Mouse (Mus musculus) heart, embryonic 11.5 days (tissue): Measurements from ENCODE around the gene Mga. TPM values are rescaled to one million over a fixed set of nuclear protein-coding genes. Genes with fewer than 3 reads are reported as not detected.

ENCODE experiments used
- ATAC-seq: fragments of 200-750 bp; cut with Nextera tagmentation; replicated peaks from 2 replicates; pipeline ENCODE4 v1.8.0; 2017; ENCODE audit warnings: moderate library complexity; ENCODE audit not compliant: insufficient number of reproducible peaks, low FRiP score, low TSS enrichment
- H3K27ac ChIP-seq: fragments of 300-500 bp; sonication (generic); 2 replicates; pipeline ENCODE4 v1.5.1; 2014; ENCODE audit warnings: mild to moderate bottlenecking, low read depth, low read length
- H3K27me3 ChIP-seq: fragments of 300-500 bp; sonication (generic); 2 replicates; pipeline ENCODE4 v1.6.1; 2014; ENCODE audit warnings: mild to moderate bottlenecking, low read length, mixed read lengths; ENCODE audit not compliant: control insufficient read depth, insufficient read depth
- H3K36me3 ChIP-seq: fragments of 300-500 bp; sonication (generic); 2 replicates; pipeline ENCODE4 v1.6.1; 2014; ENCODE audit warnings: mild to moderate bottlenecking, low read length, moderate library complexity, mixed read lengths; ENCODE audit not compliant: control insufficient read depth, insufficient read depth
- H3K4me1 ChIP-seq: fragments of 300-500 bp; sonication (generic); 2 replicates; pipeline ENCODE4 v1.6.1; 2014; ENCODE audit warnings: low read length; ENCODE audit not compliant: control insufficient read depth, insufficient read depth
- H3K4me2 ChIP-seq: fragments of 300-500 bp; sonication (generic); 2 replicates; pipeline ENCODE4 v1.6.1; 2014; ENCODE audit warnings: mild to moderate bottlenecking, moderate library complexity
- H3K4me3 ChIP-seq: fragments of 300-500 bp; sonication (generic); 2 replicates; pipeline ENCODE4 v1.5.1; 2014; ENCODE audit warnings: low read depth, low read length
- H3K9ac ChIP-seq: fragments of 300-500 bp; sonication (generic); 2 replicates; pipeline ENCODE4 v1.6.1; 2014; ENCODE audit warnings: mild to moderate bottlenecking, low read depth, low read length, moderate library complexity
- H3K9me3 ChIP-seq: fragments of 300-500 bp; sonication (generic); replicated peaks from 2 replicates; pipeline ENCODE4 v1.6.1; 2016; ENCODE audit warnings: low read length; ENCODE audit not compliant: control insufficient read depth
- WGBS: fragments of 180-500 bp; shearing (Covaris S2); extraction: QIAGEN DNeasy Blood & Tissue Kit; methylation state at CpG from one replicate; pipeline ENCODE4 v1.1.7; 2014; ENCODE audit not compliant: insufficient replicate concordance; 5-methylcytosine and 5-hydroxymethylcytosine counted together
- polyA plus RNA-seq: library from polyadenylated mRNA; unstranded; fragments of >200 nt; fragmentation: Nextera tagmentation; extraction: Ambion mirVana; gene quantifications from 2 replicates; pipeline ENCODE4 v1.2.1, GENCODE M21; 2014

The Mga gene
- polyA plus RNA-seq, 1 experiment from 2014 or later, result 30.1 TPM

- Histone ChIP-seq H3K9me3 (no peaks in the 10 kb centered on the region), H3K4me1 (peaks cover under 1% of the 10 kb centered on the region; the same call in 1 of the 2 replicates), H3K9ac (no peak overlapping the region), H3K27me3 (no peaks in the 10 kb centered on the region), H3K36me3 (no peaks in the 10 kb centered on the region), H3K4me2 (no peak overlapping the region), H3K4me3 (no peak overlapping the region), H3K27ac (no peak overlapping the region)
- no peak for ATAC-seq
- 87% methylated on average over 7 of the region's 7 CpGs for WGBS
Observed at GRCm38 (mm10) chr2:120006696-120007095, 109.7 kb downstream of the Mga start.

GRCm38 (mm10) chr2:120007680-120008210 lies 110.7 kb downstream of the Mga start:
- WGBS, result 77% methylated on average over 4 of the region's 4 CpGs
- H3K4me3 ChIP-seq, result no peak overlapping the region
- no peak for ATAC-seq

GRCm38 (mm10) chr2:120008672-120009071 lies 111.6 kb downstream of the Mga start:
- no peaks in the 10 kb centered on the region for H3K27me3 ChIP-seq
- 44% methylated on average over 4 of the region's 4 CpGs for WGBS
- no peak overlapping the region for H3K9ac ChIP-seq
- peaks cover 3% of the 10 kb centered on the region; the same call in 1 of the 2 replicates for H3K4me1 ChIP-seq
- ATAC-seq, result no peak
- no peak overlapping the region for H3K4me3 ChIP-seq
- H3K36me3 ChIP-seq, result no peaks in the 10 kb centered on the region
- H3K9me3 ChIP-seq, result no peaks in the 10 kb centered on the region
- H3K4me2 ChIP-seq, result no peak overlapping the region
- no peak overlapping the region for H3K27ac ChIP-seq

More at GRCm38 (mm10) chr2:120007680-120008210, 110.7 kb downstream of the Mga start:
- no peak overlapping the region for H3K27ac ChIP-seq
- H3K4me2 ChIP-seq, result no peak overlapping the region
- H3K27me3 ChIP-seq, result no peaks in the 10 kb centered on the region
- no peaks in the 10 kb centered on the region for H3K36me3 ChIP-seq
- no peak overlapping the region for H3K9ac ChIP-seq
- no peaks in the 10 kb centered on the region for H3K4me1 ChIP-seq
- H3K9me3 ChIP-seq, result no peaks in the 10 kb centered on the region

- no peak overlapping the region for H3K4me3 ChIP-seq
- no peak overlapping the region for H3K27ac ChIP-seq
- no peak overlapping the region for H3K4me2 ChIP-seq
- no peaks in the 10 kb centered on the region for H3K27me3 ChIP-seq
- H3K9me3 ChIP-seq, result no peaks in the 10 kb centered on the region
- no peak overlapping the region for H3K9ac ChIP-seq
- no peaks in the 10 kb centered on the region for H3K36me3 ChIP-seq
- WGBS, result 75% methylated on average over 8 of the region's 8 CpGs
- no peak for ATAC-seq
- H3K4me1 ChIP-seq, result peaks cover 3% of the 10 kb centered on the region; the same call in 1 of the 2 replicates
Observed at GRCm38 (mm10) chr2:120011462-120012200, 114.6 kb downstream of the Mga start.

GRCm38 (mm10) chr2:120012924-120013323 lies 115.9 kb downstream of the Mga start:
- no peak overlapping the region for H3K4me3 ChIP-seq
- H3K27me3 ChIP-seq, result no peaks in the 10 kb centered on the region
- H3K27ac ChIP-seq, result no peak overlapping the region
- peaks cover under 1% of the 10 kb centered on the region; the same call in 1 of the 2 replicates for H3K36me3 ChIP-seq
- no peaks in the 10 kb centered on the region for H3K9me3 ChIP-seq
- no peak for ATAC-seq
- 44% methylated on average over 13 of the region's 13 CpGs for WGBS
- no peak overlapping the region for H3K4me2 ChIP-seq
- H3K9ac ChIP-seq, result no peak overlapping the region
- peaks cover 3% of the 10 kb centered on the region; the same call in 1 of the 2 replicates for H3K4me1 ChIP-seq

- Histone ChIP-seq H3K4me1 (peaks cover 3% of the 10 kb centered on the region; the same call in 1 of the 2 replicates), H3K36me3 (peaks cover 4% of the 10 kb centered on the region; the same call in 1 of the 2 replicates), H3K9me3 (no peaks in the 10 kb centered on the region), H3K4me3 (no peak overlapping the region), H3K9ac (no peak overlapping the region), H3K27ac (no peak overlapping the region), H3K27me3 (no peaks in the 10 kb centered on the region), H3K4me2 (no peak overlapping the region)
- ATAC-seq, result no peak
- 88% methylated on average over 2 of the region's 2 CpGs for WGBS
Observed at GRCm38 (mm10) chr2:120013831-120014486, 116.9 kb downstream of the Mga start.

- Histone ChIP-seq H3K4me2 (no peak overlapping the region), H3K27ac (no peak overlapping the region), H3K36me3 (peaks cover 4% of the 10 kb centered on the region; the same call in 1 of the 2 replicates)
Observed at GRCm38 (mm10) chr2:120015882-120016281, 118.9 kb downstream of the Mga start.

GRCm38 (mm10) chr2:120017599-120017998 lies 120.6 kb downstream of the Mga start:
- H3K27ac ChIP-seq, result no peak overlapping the region
- 86% methylated on average over 12 of the region's 12 CpGs for WGBS
- no peaks in the 10 kb centered on the region for H3K9me3 ChIP-seq
- no peaks in the 10 kb centered on the region for H3K27me3 ChIP-seq
- H3K4me2 ChIP-seq, result no peak overlapping the region
- peaks cover 3% of the 10 kb centered on the region; the same call in 1 of the 2 replicates for H3K4me1 ChIP-seq
- no peak overlapping the region; the same call in 1 of the 2 replicates for H3K9ac ChIP-seq
- peaks cover 12% of the 10 kb centered on the region for H3K36me3 ChIP-seq
- ATAC-seq, result no peak
- H3K4me3 ChIP-seq, result no peak overlapping the region

More at GRCm38 (mm10) chr2:120015882-120016281, 118.9 kb downstream of the Mga start:
- H3K27me3 ChIP-seq, result no peaks in the 10 kb centered on the region
- ATAC-seq, result no peak
- peaks cover 3% of the 10 kb centered on the region; the same call in 1 of the 2 replicates for H3K4me1 ChIP-seq
- no peaks in the 10 kb centered on the region for H3K9me3 ChIP-seq
- 81% methylated on average over 4 of the region's 4 CpGs for WGBS
- no peak overlapping the region for H3K4me3 ChIP-seq
- no peak overlapping the region for H3K9ac ChIP-seq
